Mouse (Mus musculus): Measurements from ENCODE around the gene Stag1. TPM values are rescaled to one million over a fixed set of nuclear protein-coding genes. Genes with fewer than 3 reads are reported as not detected.

The Stag1 gene
- total RNA-seq, 2 experiments from 2014 or later = 26.1 to 28.4 TPM

GRCm38 (mm10) chr9:100951481-100951880, 353.9 kb downstream of the Stag1 start:
- intact Hi-C loops (cut with DNase I) = no loop called here
- no peak for TF ChIP-seq CTCF (IDR thresholded peaks at IDR 0.05)
- peak; percentile 25 for DNase-seq
- H3K27ac ChIP-seq = no peak overlapping the region
- no peak overlapping the region for H3K4me3 ChIP-seq

- H3K27ac ChIP-seq = no peak overlapping the region
Measured at GRCm38 (mm10) chr9:100962903-100963427, 365.4 kb downstream of the Stag1 start.

GRCm38 (mm10) chr9:100963428-100963912, 365.9 kb downstream of the Stag1 start:
- intact Hi-C loops (cut with DNase I) = no loop called here
- TF ChIP-seq CTCF (IDR thresholded peaks at IDR 0.05) = no peak
- Histone ChIP-seq H3K4me3 (no peak overlapping the region), H3K27ac (no peak overlapping the region)
- no peak for DNase-seq

More at GRCm38 (mm10) chr9:100962903-100963427, 365.4 kb downstream of the Stag1 start:
- intact Hi-C loops (cut with DNase I) = no loop called here
- TF ChIP-seq CTCF (IDR thresholded peaks at IDR 0.05) = no peak
- no peak overlapping the region for H3K4me3 ChIP-seq
- no peak for DNase-seq

GRCm38 (mm10) chr9:100964106-100964505, 366.5 kb downstream of the Stag1 start:
- Histone ChIP-seq H3K4me3 (no peak overlapping the region), H3K27ac (no peak overlapping the region)
- DNase-seq = no peak
- TF ChIP-seq CTCF (IDR thresholded peaks at IDR 0.05) = no peak
- intact Hi-C loops (cut with DNase I) = no loop called here

GRCm38 (mm10) chr9:100969461-100969860, 371.9 kb downstream of the Stag1 start:
- intact Hi-C loops (cut with DNase I) = no loop called here
- Histone ChIP-seq H3K27ac (no peak overlapping the region), H3K4me3 (no peak overlapping the region)
- no peak for TF ChIP-seq CTCF (IDR thresholded peaks at IDR 0.05)
- DNase-seq = no peak

GRCm38 (mm10) chr9:100978666-100979065, 381.1 kb downstream of the Stag1 start:
- no peak for TF ChIP-seq CTCF (IDR thresholded peaks at IDR 0.05)
- Histone ChIP-seq H3K4me3 (no peak overlapping the region), H3K27ac (no peak overlapping the region)
- intact Hi-C loops (cut with DNase I) = no loop called here
- DNase-seq = no peak

- Histone ChIP-seq H3K27ac (no peak overlapping the region), H3K4me3 (no peak overlapping the region)
- DNase-seq = no peak
- TF ChIP-seq CTCF (IDR thresholded peaks at IDR 0.05) = no peak
- intact Hi-C loops (cut with DNase I) = no loop called here
Measured at GRCm38 (mm10) chr9:100979260-100979659, 381.7 kb downstream of the Stag1 start.

GRCm38 (mm10) chr9:100982786-100983185, 385.2 kb downstream of the Stag1 start:
- DNase-seq = no peak
- Histone ChIP-seq H3K4me3 (no peak overlapping the region), H3K27ac (no peak overlapping the region)
- intact Hi-C loops (cut with DNase I) = no loop called here
- TF ChIP-seq CTCF (IDR thresholded peaks at IDR 0.05) = no peak

GRCm38 (mm10) chr9:100984381-100985310, 387.0 kb downstream of the Stag1 start:
- no peak for DNase-seq
- intact Hi-C loops (cut with DNase I) = no loop called here
- H3K27ac ChIP-seq = no peak overlapping the region
- TF ChIP-seq CTCF (IDR thresholded peaks at IDR 0.05) = no peak
- no peak overlapping the region for H3K4me3 ChIP-seq

GRCm38 (mm10) chr9:100987006-100987405, 389.4 kb downstream of the Stag1 start:
- no peak overlapping the region for H3K4me3 ChIP-seq
- no peak overlapping the region for H3K27ac ChIP-seq
- no peak for TF ChIP-seq CTCF (IDR thresholded peaks at IDR 0.05)
- no peak for DNase-seq
- intact Hi-C loops (cut with DNase I) = no loop called here

GRCm38 (mm10) chr9:100987850-100988249, 390.3 kb downstream of the Stag1 start:
- intact Hi-C loops (cut with DNase I) = no loop called here
- Histone ChIP-seq H3K27ac (no peak overlapping the region), H3K4me3 (no peak overlapping the region)
- no peak for TF ChIP-seq CTCF (IDR thresholded peaks at IDR 0.05)
- no peak for DNase-seq

- H3K4me3 ChIP-seq = no peak overlapping the region
- no peak overlapping the region for H3K27ac ChIP-seq
- no peak for DNase-seq
- intact Hi-C loops (cut with DNase I) = no loop called here
- TF ChIP-seq CTCF (IDR thresholded peaks at IDR 0.05) = no peak
Measured at GRCm38 (mm10) chr9:100990609-100991008, 393.0 kb downstream of the Stag1 start.

- intact Hi-C loops (cut with DNase I) = no loop called here
- H3K4me3 ChIP-seq = no peak overlapping the region
- no peak for TF ChIP-seq CTCF (IDR thresholded peaks at IDR 0.05)
- no peak for DNase-seq
- no peak overlapping the region for H3K27ac ChIP-seq
Measured at GRCm38 (mm10) chr9:100991321-100991720, 393.7 kb downstream of the Stag1 start.

Data from gastrocnemius, adult 2 months (tissue).